Mouse (Mus musculus) 3134 (cell line): ENCODE results near the gene Nbea.
"Not testable (repeated sequence)": the region's sequence is repeated elsewhere in the genome, so short reads cannot be mapped to it uniquely, and the experiment has no call there.

ENCODE experiments used
- DNase-seq: peaks from one replicate; pipeline ENCODE4 v3.0.0-alpha.2; 2011; ENCODE audit warnings: low spot score; ENCODE audit not compliant: insufficient read length; ENCODE audit errors: extremely low read depth

Nbea gene

DNA sequence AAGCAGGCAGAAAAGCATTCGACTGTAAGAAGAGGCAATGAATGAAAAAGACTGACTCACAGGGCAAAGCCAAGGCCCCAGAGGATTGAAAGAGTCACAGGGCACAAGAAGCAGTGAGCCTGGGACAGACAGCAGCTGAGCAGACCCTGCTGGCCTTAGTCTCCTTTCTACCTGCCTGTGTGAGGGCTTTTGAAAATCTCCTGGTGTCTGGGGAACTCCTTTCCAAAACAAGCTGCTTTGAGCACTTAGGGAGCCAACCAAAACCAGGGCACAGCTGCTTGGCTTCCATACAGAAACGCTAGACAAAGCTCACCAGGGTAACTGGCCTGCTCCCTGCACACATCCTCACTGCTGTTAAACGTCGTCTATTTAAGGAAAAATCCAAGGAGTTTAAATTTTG lies 498.6 kb downstream of the Nbea start:
- DNase-seq = no peak

DNA sequence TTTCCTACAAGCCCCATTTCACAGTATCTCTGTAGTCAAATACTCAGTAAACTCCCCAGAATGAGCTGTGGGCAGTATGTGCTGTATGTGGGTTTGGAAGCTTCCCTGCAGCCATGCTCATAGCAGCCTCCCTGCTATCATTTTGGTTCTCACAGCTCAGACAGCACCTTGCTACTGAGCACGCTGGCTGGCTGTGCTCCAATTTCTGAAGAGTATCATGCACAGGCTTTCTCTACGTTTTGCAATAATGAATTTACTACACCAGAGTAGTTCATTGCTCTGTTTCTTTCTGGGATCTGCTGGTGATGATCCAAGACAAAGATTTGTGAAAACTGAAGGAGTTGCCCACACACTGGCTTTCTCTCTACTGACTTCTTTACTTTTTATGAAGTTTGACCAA lies 505.8 kb downstream of the Nbea start:
- DNase-seq = no peak

DNA sequence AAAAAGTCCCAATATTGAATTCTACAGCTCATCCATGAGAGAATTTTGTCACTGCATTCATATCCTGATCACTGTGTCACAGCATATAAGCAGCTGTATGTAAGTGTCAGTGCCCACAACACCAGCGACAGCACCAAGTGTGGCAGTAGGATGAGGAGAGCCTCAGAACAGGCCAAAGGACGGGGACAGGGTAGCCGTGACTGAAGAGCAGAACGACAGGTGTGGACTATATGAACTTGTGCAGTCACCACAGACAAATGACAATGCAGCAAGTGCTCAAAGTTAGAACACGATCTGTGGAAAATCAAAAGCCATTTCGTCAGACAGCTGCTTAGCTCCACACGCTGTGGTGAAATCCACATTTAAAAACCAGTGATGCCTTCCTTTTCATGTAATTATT lies 509.3 kb downstream of the Nbea start:
- no peak for DNase-seq

DNA sequence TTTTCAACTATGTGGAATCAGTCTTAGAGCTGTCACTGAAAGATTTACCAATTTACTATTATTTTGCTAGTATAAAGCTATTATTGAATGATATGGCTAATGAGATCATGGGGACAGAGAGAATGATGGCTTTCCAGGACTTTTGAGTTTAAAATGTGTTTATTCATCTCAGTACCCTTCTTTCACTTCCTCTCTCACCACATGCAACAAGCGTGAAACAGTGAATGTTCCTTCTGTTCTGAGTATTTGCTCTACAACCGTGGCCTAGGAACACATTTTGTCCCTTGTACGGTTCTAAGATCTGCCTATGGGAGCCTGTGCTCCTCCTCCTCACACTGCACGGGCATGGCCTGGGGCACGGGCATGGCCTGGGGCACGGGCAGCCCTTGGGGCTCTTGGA lies 516.5 kb downstream of the Nbea start:
- no peak for DNase-seq

DNA sequence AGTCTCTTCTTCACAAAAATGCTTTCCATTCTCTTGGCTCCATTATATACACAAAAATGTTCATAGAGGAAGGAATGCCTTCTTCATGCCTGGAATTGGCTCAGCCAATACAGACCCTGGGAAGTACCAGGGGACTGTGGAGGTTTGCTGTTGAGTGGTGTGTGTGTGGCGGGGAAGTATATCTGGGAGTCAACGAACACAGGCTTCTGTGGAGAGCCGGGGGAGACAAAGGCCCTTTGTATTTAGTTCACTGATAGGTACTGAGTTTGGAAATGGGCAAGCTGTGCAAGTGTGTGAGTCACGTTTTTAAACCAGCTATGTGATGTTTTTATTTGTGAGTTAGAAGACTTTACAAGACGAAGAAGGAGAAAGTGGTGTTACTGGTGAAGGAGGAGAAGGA lies 517.6 kb downstream of the Nbea start:
- no peak for DNase-seq

DNA sequence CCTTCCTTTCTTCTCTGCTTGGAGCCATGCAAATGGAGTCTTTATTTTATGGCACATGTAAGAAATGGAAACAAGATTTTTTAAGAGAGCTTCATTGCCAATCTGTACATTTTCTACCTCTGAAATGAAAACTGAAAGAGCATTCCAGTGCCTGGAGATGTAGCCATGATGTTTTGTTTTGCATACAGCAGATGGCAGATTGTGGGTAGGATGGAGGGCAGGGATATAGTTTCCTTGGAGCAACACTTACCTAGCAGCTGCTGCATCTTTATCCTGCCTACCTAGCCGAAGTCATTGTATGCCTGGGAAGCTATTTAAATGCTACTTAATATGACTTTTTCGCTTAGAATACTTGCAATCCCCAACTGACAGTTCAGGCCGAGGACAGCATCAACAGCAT lies 518.8 kb downstream of the Nbea start:
- DNase-seq = no peak

DNA sequence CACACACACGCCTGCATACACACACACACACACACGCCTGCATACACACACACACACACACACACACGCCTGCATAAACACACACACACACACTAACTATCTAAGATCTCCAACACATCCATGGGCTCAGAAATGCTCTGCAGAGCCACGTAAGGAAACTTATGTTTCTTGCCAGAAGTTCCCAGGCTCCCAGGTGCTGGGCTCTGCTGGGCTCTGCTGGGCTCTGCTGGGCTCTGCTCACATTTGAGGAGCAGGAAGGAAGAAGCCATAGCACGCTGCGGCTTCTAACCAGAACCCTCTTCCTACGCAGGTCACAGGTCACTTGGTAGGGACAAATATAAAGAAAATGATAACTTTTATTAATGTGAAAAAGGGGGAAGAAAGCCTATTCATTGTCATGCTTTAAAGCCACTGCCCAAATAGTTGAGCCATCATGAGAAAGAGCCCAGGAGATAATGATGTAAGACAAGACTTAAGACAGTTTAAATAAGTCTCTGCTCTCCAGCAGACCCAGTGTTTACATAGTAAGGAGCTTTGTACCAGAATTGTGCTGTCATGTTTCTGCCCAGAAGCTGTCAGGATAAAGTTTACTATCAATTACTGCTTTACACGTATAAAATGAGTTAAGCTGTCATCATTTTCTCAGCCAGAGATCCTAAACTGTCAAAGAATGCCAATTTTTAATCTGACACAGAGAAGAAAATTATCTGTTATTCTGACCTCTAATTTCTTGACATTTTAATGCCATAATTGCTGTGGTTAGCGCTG lies 521.6 kb downstream of the Nbea start:
- DNase-seq = no peak

DNA sequence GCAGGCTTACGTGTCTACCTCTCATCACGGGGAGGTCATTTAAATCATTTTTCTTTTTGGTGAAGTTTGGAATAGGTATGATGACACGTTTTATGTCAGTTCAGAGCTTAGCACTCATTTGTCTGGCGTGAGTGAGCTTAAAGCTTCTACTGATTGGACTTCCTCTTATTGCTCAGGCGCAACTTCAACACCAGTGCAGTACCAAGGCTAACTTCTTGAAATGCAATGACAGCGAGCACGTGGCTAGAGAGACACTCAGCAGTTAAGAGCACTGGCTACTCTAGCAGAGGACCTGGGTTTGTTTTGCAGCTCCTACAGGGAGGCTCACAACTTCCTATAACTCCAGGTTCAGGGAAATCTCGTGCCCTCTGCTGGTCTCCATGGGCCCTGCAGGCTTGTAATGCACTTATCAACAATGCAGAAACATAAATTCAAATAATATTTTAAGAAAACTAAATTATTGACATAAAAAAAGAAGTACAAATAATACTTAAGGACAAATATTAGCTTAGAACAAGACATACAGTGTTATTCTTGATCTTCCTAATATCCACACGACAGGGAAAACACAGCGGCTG lies 523.2 kb downstream of the Nbea start:
- DNase-seq = no peak

DNA sequence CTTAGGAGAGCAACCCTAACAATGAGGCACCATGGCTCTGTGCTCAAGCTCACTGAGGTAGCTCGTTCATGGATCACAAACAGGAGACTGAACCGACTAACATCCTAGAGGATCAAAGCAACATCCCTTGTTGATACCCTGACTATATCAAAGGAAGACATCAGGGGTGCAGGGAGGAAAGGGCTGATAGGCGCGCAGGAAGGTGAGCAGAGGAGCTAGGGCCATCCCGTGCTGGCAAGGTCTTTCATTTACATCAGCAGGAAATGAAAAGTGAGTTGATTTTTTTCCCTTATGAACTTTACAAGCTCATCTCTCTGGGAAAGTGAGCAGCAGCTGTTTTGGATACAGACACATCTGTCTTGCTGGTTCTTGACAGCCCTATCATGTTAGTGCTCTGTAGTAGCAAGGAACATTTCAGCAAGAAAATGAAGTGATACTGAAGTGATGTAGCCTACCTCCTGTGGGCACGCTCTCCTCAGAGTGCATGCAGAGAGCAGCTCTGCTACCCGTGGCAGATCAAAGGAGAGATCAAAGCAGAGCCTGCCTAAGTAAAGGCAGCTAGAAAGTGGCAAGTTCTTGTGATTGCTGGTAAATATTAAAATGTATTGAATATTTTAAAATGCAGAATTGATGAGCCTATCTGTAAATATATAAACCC lies 523.8 kb downstream of the Nbea start:
- DNase-seq = no peak

DNA sequence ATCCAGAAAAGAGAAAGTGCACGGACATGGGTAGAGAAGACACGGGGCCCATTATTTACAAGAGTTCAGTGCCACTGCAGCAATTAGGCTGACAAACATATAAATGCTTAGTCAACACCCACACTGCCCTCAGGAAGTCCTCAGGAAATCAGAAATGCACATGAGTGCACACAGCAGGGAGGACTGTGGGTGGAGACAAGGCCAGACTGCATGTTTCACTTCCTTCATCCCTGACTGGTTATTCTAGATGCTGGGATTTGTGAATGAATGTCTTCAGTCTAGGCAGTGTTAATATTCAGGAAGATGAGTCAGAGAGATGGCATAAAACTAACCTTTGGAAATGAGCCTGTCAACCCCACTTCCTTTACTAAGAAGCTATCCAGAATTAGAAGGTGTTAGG lies 531.2 kb downstream of the Nbea start:
- peak; percentile 13 for DNase-seq

DNA sequence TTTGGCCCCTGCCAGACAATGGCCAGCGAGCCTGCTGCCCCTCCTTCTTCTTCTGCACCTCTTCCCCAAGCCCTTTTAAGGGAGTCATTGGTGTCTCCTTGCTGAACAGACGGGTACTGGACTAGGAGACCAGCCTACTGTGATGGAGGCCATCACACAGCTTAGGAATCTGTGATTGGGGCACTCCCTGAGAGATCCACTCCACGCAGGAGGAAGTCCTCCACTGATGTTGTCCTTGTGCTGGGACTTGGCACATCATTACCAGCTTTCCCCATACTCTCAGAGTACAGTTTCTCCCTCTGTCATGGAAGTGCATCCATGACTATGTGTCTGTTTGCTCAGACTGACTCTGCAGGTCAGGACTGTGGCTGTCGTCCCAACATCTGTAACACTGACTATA lies 531.6 kb downstream of the Nbea start:
- DNase-seq = no peak

DNA sequence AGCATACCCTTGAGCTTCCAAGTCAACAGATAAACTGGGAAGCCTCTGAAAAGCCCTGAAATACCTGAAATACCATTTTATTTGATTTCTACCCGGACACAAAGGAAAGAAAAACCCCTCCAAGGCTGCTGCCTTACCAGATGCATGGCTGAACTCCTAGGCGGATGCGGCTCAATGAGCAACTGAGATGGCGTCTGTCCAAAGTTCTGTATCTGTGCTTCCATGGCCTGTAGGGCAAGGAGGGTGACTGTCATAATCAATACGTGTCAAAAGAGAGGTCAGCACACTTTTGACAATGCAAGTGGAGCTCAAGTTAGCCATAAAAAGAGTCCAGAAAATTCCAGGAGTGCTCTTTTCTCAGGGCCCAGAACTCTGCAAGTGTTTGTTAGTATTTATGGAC lies 534.0 kb downstream of the Nbea start:
- DNase-seq = no peak

DNA sequence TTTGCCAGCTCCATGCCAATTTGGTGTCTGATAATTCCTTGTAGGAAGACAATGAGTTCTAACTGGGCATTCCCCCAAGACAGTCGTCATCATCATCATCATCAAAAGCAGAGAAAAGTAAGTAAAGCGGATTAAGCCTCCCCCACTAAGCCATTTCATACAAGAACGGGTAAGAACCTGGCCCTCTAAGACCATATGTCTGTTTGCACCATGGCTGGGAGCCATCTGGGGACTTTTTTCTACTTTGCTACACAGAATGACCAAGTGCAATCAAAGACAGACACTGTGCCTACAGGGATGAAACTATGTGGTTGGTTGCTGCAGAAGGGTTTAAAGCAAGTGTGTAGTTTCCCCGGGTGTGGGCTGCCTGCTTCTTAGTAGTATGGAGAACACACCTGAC lies 535.2 kb downstream of the Nbea start:
- DNase-seq = no peak

DNA sequence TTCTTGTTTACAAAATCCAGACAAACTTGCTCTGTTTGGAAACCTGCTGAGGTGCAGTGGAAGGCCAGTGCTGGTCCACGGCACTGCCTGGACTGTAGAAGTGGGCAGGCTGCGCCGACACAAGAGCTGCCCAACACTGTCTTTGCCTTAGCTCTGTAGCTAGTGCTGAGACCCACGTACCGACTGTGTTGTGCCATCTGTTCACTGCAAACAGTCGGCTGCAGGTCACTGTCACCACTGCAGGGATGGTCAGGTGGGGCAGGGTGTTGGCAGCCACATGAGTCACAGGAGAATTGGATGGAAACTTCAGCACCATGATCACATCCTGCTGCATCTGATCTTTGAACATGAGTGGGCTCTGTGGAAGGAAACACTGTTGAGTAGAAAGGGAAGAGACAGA lies 536.3 kb downstream of the Nbea start:
- no peak for DNase-seq

DNA sequence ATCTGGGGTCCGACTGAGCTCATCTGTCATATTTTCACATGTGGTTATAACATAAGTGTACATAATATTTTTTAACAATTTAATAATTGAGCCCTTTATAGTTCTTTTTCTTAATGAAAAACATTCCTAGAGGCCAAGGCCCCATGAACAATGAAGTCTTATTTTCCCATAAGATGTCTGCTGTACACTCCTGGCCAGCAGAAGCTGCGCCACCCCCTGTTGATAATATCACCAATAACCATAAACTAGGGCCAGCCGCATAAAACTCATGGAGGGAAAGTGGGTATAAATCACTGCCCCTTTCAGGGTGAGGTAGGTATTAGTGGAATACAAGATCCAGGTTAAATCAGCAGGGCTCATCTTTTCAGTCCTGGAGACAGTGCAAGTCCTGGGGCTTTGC lies 537.1 kb downstream of the Nbea start:
- no peak for DNase-seq

DNA sequence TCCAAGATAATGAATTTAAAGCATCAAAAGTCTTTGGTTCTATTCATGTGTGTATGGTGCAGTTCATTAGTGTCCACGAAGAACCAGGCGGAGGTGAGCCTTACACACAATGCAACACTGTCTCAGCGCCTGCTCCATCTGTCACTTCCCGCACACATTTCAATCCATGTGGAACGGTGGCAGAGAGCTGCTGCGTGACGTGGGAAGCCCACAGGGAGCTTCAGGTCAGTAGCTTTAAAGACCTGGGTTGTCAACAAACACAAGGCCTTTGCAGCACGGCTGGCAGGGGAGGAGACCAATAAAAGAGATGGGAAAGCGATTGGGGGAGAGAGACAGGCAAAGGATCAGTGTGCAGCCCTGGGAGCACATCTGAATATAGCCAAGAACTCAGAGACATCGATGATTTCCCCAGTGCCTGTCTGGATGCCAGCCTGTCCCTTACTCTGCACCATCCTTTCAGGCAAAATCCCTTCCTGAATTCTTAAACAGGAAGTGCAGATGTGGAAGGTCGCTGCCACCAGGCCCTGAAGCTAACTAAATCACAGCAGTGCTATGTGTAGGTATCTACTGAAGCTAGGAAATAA lies 539.4 kb downstream of the Nbea start:
- DNase-seq = no peak

DNA sequence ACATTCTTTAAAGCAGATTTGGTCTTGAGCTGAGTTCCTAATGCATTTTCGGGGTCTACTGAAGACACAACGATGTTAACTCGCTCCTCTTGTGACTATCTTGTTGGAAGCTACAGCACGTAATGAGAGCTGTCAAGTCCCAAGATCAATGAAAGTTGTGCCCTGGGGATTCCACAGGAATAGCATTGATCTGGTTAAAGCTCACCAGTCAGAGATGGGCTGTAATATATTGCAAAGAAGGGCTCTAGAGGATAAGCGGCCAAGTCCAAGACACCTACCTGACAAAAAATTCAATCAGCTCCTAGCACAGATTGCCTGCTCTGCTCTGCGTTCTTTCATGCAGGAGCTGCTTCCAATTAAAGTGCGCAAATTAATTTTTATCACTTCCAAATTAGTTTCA lies 545.8 kb downstream of the Nbea start:
- no peak for DNase-seq

DNA sequence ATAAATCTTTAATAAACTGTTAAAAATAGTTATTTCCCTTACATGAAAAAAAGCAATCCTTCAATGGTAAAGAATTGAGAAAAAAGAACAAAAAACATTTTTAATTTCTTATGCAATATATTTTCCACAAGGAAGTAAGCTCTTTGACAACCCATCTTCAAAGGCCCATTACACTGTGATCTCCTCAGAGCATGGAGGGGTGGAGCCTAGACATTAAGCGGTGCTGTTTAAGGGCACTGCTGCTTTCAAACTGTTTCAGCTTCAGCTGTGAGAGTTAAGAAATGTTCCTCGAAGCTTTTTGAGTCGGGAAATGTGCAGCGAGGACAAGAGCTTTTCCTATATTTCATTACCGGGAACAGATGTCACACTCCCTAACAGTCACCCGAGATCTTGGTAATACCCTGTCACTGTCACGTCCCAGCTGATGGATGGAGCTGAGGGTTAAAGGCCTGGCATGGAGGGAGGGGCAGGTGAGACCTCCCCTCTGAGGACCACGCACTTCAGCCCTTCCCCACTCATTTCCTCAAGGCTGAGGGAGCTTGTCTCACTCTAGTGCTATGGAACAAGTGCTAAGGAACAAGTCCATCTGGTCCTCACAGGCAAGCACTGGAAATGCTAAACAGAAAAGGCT lies 547.8 kb downstream of the Nbea start:
- DNase-seq = no peak

DNA sequence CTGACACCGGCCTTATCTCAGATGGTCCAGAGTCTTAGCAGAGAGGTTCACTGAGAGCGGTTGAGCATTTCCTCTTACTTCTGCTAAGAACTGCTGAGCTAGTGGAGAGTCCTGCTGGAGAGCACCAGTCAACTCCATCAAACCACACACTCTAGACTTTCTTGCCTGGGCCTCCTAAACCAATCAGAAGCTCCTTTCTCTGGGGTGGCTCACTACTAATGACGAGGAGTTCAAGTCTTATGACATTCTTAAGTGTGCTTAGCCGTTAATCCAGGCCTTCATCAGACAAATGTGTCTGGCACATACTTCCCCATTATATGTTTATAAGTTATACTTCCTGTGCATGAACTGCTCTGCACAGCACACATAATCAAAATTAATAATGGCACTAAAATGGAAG lies 556.4 kb downstream of the Nbea start:
- DNase-seq = no peak

DNA sequence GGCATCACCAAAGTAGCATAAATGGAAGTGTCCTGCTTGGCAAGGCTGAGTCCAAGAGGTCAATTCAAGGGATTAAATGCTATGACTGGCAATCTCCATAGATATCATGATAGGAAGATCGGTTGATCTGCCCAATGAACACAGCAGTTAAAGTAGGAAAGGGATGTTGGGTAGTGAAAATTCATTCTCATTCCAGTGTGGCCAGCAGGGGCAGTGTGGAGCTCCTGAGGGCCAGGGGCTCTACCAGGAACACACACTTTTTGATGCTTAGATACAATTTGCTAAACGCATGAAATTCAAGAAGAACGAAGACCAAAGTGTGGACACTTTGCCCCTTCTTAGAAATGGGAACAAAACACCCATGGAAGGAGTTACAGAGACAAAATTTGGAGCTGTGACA lies 561.5 kb downstream of the Nbea start:
- DNase-seq = not testable (repeated sequence)

DNA sequence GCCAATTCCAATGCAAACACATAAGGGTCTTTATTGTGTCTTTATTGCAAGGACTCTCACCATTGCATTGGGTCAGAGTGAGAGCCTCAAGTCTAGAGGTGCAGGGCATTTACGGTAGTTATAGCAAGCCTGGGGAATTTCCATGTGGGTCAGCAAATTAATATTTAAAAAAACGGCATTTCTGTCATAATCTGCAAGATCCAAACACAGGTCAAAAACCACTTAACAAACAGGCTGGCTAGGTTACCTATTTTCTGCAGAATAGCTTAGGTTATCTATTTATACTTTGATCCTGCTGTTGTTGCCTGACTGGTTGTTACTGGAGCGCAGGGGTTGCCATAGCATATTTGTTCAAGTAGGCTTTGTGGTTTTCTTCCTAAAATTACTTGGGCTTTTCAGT lies 565.1 kb downstream of the Nbea start:
- DNase-seq = no peak
